Mouse (Mus musculus): ENCODE measurements around the gene Klhl11. TPM values are rescaled to one million over a fixed set of nuclear protein-coding genes. Genes with fewer than 3 reads are reported as not detected.

Gene Klhl11
- total RNA-seq, 2 experiments from 2014 or later: 3.7 to 5.3 TPM

DNA sequence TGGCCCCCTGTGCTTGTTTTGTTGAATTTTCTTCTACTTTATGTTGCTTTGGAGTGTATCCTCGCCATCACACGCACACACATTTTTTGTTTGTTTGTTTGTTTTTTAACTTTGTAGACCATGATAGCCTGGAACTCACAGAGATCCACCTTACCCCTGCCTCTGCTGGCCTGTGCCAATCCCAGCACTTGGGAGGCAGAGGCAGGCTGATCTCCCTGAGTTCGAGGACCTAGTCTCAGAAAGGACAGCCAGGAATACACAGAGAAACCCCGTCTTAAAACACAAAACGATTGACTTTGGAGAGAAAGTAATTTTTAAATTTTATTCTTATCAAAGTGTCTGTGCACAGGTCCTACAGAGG, 374 bp upstream of the Klhl11 start:
- ATAC-seq (replicated peaks; ENCODE audit: low FRiP score, poor library complexity, severe bottlenecking): peak; percentile 60

DNA sequence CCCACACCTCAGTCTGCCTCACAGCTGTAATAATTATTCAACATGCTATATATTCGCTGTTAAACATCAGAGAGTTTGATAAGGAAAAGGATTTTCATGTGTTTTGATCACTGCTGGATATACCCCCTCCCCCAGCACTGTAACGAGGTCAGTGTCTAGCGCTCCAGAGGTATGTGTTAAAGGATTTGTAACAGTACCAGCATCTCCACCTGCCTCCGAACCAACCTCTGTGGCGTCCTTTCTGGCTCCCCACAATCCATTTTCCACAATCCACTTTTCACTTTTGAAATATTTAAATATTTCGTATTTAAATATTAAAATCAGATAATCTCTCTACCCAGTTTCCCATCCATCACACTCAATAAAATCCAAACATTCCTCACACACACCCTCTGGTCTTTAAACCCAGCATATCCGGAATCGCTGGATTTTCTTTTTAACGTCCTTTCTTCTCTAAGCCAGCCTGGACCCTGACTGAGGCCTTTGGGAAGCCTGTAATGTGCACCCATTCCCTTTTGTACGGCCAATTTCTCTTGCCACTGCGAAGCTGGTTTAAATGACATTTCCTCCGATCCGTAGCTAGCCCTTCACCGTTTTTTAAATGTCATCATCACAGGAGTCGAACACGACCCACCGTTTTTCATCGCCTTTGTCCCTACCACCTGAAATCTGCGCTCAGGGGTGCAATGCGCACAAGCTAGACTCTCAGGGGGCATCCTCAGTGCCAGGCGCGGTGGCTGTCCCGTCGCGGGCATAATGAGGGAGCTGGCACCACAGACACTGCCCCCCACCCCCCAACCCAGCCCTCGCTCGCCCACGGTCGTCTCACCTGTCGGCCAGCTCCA, 967 bp downstream of the Klhl11 start:
- no peak; the same call in 1 of the 2 replicates for ATAC-seq (replicated peaks; ENCODE audit: low FRiP score, poor library complexity, severe bottlenecking)

DNA sequence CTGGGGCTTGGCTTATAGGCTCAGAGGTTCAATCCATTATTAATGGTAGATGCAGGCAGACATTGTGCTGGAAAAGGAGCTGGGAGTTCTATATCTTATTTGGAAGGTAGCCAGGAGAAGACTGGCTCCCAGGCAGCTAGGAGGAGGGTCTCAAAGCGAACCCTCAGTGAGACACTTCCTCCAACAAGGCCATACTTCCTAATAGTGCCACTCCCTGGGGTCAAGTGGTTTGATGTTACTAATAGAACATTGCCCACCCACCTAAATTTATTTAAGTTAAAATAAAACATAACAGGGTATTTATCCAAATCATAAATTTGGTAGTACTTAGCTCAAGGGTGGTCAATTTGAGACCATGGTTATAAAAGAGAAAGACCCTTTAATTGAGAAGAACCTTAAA, 6.7 kb downstream of the Klhl11 start:
- ATAC-seq (replicated peaks; ENCODE audit: low FRiP score, poor library complexity, severe bottlenecking): no peak

DNA sequence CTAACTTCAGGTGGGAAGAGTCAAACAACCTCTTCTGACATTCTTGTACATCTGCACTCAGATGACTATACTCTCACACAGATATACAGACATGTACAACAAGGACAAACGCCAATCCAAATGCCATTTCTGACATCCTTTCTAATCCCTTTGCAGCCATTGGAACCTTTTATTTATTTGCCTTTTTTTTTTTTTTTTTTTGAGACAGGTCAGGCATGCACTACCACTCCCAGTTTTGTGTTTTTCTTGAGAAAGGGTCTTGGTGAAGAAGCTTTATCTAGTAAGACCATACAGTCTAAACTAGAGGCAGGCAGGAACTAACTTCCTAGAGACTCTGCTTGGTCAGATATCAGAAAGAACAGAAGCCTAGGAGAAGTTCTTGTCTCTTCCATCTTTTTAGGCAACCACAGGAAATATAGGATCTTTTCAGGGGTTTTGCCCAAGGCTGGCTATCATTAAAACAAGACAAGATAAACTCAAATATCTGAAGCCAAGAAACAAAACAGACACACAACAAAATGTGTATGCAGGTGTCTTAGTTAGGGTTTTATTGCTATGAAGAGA, 7.2 kb downstream of the Klhl11 start:
- ATAC-seq (replicated peaks; ENCODE audit: low FRiP score, poor library complexity, severe bottlenecking): no peak

DNA sequence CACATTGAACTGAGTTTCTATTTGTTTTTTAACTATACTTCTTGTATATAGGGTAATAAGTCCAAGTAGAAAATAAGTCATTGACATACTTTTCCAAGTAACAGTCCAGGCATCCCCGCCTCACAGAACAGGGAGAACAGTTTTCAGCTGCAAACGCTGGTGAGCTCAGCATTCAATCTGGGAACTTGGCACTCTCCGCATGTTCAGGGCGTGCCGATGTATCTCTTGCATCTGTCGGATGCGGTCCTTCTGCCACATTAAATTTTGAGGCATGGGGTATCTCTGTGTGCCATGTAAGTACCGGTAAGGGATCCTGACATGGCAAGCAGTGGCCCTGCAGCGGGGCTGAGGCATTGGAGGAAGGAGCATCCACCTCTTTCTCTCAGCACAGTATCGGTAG, 9.8 kb downstream of the Klhl11 start:
- no peak for ATAC-seq (replicated peaks; ENCODE audit: low FRiP score, poor library complexity, severe bottlenecking)

DNA sequence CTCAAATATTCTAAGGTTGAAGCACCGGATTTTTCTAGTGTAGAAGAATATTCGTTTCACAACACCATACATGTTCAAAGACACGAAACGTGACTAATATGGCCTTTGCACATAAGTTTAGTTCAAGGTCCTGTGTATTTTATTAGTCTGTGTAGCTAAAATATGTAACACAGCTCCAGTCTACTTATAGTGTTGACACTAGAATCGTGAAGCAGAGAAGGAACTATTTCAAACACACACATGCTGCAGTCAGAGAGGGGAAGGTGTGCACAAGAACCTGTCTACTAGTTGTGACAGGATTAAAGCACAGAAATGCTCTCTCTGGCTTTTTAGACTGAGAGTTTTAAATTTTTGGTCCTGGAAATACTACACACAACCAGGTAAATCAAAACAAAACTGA, 14.8 kb downstream of the Klhl11 start:
- no peak for ATAC-seq (replicated peaks; ENCODE audit: low FRiP score, poor library complexity, severe bottlenecking)

DNA sequence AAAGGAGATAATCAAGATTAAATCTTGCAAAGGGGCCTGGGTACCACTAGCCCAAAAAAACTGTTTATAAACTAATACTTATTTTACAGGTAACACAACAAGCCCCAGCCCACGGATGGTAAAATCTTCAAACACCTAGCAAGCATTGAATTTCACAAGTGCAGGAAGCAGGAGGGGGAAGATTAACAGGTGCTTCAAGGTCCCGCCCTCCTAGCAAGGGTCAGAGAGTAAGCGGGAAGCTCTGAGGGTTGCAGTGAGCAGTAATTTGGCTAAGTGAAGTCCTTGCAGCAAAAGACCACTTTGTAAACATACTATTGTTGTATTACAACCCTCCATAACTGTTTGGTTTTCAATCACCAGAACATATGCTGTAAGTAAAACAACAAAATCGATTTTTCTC, 15.3 kb downstream of the Klhl11 start:
- ATAC-seq (replicated peaks; ENCODE audit: low FRiP score, poor library complexity, severe bottlenecking): no peak

DNA sequence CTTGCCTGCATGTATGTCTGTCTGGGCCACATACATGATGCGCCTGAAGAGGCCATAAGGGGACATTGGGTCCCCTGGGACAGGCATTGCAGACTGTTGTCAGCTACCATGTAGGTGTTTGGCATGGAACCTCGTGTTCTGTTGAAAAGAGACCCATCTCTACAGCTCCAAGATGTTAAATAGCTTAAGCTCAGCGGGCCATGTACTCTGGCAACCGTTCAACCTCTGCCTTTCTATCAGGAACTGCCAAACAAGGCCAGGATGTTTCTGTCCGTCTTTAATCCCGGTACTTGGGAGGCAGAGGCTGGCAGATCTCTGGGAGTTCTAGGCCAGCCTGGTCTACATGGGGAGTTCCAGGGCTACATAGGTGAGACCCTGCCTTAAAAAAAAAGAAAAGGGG, 29.9 kb downstream of the Klhl11 start:
- no peak for ATAC-seq (replicated peaks; ENCODE audit: low FRiP score, poor library complexity, severe bottlenecking)

DNA sequence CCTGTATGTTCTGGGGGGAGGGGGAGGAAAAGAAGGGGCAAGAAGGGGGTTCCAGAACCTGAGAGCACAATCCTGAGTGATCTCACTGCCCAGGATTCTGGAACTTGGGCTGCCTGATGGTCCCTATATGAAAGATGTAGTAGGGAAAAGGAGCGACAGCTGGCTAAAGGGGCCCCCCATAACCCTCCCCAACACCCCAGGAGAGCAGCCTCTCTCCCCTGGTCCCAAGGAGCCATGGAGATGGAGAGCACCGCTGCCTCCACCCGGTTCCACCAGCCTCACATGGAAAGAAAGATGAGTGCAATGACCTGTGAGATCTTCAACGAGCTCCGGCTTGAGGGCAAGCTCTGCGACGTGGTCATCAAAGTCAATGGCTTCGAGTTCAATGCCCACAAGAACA, 30.7 kb downstream of the Klhl11 start, which contains the start of the genes Nt5c3b and Klhl10:
Gene Nt5c3b, minus strand, starts transcription at position 12 of the 400 bp plus-strand sequence.
Gene Klhl10, plus strand, starts transcription at position 121 of the 400 bp plus-strand sequence.
- no peak for ATAC-seq (replicated peaks; ENCODE audit: low FRiP score, poor library complexity, severe bottlenecking)

DNA sequence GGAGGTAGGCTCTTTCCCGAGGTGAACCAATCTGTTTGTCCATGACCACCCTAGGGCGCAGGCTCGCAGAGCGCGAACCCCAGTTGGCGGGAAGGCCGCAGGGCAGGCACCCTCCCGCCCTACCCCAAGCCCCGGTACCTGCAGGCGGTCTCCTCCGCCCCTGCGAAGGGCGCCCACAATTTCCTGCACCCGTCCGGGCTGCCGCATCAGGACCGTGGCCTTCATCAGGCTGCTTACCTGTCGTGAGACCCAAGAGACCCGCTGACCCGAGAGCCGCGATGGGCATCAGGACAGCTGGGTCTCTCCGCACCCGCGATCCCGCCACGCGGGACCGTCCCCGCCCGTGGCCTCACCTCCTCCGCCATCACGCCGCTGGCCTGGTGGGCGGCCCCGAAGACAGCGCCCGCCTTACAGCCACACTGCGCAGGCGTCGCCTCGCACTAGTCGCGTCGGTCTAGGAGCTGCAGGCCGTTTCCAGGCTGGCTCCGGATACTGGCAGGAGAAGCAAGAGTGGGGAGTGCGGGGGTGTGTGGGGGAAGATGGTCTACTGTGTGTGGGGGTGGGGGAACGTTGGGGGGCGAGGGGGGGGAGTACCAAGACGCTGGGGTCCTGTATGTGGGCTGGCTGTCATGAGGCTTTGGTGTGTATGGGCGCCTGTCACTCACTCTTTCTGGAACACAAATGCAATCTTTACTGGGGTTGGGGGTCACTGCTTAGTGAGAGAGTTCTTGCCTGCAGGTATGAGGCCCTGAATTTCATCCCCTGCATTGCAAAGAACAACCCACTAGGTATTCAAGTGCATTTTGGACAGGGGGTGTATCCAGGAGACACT, 31.6 kb downstream of the Klhl11 start:
- peak; percentile 85 for ATAC-seq (replicated peaks; ENCODE audit: low FRiP score, poor library complexity, severe bottlenecking)

DNA sequence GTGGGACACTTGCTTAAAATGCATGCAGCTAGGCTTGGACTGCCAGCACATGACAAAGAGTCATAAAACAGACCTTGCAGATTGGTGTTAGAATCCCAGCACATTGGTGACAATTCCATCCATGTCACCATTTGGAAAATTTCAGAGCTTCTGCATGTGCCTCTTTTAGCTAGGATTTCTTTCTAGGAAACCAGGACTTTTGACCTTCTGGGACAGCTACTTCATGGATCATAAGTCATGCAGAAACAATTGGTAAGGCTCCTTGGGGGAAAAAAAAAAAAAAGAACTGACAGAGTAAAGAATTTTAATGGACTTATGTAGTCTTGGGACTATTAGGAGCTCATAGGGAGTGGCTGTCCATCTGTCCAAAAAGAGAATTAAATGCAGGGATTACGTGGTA, 34.6 kb downstream of the Klhl11 start:
- ATAC-seq (replicated peaks; ENCODE audit: low FRiP score, poor library complexity, severe bottlenecking): no peak

DNA sequence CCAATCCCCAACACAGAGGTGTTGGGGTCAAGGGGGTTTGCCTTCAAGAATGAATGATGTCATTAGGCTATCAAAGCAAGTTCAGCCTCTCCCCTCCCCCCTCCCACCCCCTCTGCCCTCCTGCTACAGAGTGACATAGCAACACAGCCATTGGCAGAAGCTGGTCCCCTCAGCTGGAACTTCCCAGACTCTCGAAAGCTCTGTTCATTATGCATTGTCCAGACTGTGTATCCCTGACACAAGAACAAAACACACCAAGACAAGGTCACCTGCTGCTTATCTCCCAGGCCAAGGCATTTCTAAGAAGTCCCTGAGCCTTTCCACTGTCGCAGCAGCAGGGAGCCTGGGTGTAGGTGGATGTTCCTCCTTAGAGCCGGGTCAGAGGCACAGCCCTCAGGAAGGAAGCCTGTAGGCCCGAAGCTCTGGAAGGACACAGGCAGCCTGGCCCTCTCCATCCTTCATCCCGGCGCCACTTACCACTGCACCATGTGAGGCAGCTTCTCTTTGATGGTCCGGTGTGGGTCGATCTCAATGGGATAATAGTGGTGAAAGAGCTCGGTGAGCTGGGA, 36.8 kb downstream of the Klhl11 start:
- ATAC-seq (replicated peaks; ENCODE audit: low FRiP score, poor library complexity, severe bottlenecking): no peak

DNA sequence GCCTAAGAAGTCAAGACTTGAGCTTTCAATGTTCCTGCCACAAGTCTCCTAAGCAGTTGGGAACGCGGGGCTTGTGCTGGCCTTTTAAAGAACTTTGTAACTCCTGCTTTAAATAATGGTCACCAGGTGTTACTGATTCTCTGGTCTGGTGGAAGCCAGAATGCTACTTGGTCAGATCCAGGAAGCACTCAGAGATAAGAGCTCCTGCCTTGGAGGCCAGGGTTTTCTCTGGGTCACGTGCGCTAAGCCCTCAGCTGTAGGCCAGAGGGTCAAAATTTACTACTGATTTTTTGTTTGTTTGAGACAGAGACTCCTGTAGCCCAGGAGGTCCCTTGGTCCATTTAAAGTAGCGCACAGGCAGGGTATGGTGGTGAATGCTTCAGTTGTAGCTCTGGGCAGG, 40.5 kb downstream of the Klhl11 start:
- ATAC-seq (replicated peaks; ENCODE audit: low FRiP score, poor library complexity, severe bottlenecking): no peak

DNA sequence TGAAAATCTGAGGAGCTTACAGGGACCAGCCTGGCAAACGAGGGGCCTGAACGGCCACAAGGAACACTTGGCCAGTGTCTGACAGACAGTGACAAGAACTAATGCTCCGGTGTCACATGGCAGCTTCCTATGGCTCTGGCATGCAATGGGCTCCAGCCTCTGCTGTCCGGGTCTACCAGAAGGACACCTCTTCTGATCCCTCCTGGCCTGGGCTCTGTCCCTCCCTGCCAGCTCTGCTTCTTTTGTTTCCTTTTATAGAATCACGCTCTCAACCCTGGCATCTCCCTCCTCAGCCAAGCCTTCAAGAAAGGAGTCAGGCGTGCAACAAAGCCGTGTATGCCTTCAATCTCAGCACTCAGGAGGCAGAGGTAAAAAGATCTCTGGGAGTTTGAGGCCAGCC, 42.5 kb downstream of the Klhl11 start:
- no peak for ATAC-seq (replicated peaks; ENCODE audit: low FRiP score, poor library complexity, severe bottlenecking)

DNA sequence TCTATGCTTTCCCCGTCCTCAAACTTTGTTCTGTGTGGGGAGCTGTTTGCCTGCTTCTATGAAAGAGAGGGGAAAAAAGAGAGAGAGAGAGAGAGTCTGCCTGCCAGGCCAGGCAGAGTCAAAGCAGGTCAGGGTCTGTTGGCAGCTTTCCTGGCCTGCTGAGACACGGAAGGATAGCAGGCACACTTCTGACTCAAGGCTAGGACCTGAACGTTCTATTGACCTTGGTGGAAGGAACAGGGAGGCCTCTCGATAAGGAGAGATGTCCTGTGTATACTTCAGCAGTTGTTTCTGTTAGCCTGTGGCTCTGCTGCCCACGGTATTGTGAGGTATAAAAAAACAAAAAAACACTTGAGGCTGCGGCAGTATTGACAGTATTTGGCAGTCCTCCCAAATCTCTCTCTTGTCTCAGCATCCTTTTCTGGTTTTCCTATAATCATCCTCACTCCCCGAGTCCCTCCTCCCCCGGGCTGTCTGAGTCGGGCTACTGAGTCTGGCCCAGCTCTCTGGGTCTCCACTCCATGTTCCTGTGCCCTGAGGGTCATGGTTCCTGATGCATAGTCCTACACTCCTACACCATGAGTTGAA, 43.8 kb downstream of the Klhl11 start:
- no peak for ATAC-seq (replicated peaks; ENCODE audit: low FRiP score, poor library complexity, severe bottlenecking)

DNA sequence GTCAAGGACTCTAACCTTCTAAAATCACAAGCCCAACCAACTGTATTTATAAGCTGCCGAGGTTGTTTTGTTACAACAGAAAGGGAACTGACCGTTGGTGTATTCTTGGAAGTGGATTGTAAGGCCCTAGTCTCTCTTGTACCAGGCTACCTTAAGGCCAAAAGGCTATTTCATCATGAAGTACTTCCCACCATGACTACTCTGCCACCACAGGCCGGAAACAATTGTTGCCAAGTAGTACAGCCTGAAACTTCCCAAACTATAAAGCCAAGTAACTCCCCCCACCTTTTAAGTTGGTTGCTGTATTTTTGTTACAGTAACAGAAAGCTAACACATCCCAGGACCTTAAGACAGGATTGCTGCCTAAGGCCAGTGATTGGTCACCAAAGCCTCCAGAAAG, 45.7 kb downstream of the Klhl11 start:
- no peak for ATAC-seq (replicated peaks; ENCODE audit: low FRiP score, poor library complexity, severe bottlenecking)

DNA sequence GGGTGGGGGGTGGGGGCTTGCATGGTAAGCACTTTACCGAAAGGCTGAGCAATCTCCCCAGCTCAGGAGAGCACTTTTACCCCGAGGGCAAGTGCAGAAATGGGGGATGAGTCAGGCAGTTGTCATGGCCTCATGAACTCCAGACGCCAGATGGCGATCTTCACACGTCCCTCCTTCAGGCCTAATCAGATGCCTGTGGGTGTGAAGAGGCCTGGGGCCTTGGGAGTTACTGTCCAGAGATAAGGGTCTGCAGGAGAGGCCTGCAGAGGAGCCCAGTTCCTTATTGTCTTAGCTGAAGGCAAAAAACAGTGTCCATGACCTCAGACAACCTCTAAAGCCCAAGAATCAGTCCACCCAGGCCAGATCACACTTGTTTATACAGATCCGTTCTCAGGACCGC, 46.7 kb downstream of the Klhl11 start:
- no peak for ATAC-seq (replicated peaks; ENCODE audit: low FRiP score, poor library complexity, severe bottlenecking)

DNA sequence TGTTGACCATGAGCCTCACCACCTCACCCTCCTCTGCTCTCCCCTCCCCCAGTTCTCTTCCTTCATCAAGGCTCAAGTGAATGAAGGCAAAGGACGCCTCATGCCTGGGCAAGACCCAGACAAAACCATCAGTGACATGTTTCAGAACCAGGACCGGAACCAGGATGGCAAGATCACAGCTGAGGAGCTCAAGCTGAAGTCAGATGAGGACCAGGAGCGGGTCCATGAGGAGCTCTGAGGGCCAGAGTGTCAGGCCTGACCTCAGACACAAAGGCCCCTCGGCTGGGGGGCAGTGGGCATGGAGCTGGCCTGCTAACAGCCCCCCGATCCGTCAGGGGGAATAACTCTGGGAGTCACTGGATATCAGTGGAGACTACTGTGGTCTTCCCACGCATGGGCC, 48.7 kb downstream of the Klhl11 start:
- no peak for ATAC-seq (replicated peaks; ENCODE audit: low FRiP score, poor library complexity, severe bottlenecking)

DNA sequence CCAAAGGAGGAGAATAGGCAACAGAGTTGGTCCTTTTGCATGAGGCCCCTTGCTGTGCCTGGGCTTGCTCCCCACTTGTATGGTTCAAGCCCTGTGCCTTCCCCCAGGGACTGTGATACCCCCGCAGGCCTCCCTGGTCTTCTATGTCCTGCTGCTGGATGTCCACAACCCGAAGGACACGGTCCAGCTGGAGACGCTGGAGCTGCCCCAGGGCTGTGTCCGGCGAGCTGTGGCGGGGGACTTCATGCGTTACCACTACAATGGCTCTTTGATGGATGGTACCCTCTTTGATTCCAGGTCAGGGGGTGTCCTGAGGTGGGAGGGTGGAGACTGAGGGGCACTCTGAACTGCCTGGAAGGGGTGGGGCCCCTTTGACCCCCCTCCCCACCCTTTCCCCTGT, 51.0 kb downstream of the Klhl11 start:
- ATAC-seq (replicated peaks; ENCODE audit: low FRiP score, poor library complexity, severe bottlenecking): no peak

Measured in erythroblast, adult 5-6 weeks (primary cell).